Mouse (Mus musculus): ENCODE results near the gene Fstl1.
A peak's percentile ranks its signal among the peaks of the same experiment; 100 is the strongest.

Gene Fstl1

GRCm38 (mm10) chr16:37824778-37825505, 48.3 kb downstream of the Fstl1 start:
- DNase-seq: no peak

GRCm38 (mm10) chr16:37826286-37826685, 49.6 kb downstream of the Fstl1 start:
- no peak for DNase-seq

- DNase-seq: no peak
These were observed 54.4 kb downstream of the Fstl1 start for GRCm38 (mm10) chr16:37831041-37831440.

- no peak for DNase-seq
These were observed 60.9 kb downstream of the Fstl1 start for GRCm38 (mm10) chr16:37837571-37837970.

- no peak for DNase-seq
These were observed 65.8 kb downstream of the Fstl1 start for GRCm38 (mm10) chr16:37842439-37842838.

GRCm38 (mm10) chr16:37843740-37844139, 67.1 kb downstream of the Fstl1 start:
- no peak for DNase-seq

GRCm38 (mm10) chr16:37845202-37845925, 68.7 kb downstream of the Fstl1 start:
- DNase-seq: no peak

GRCm38 (mm10) chr16:37847081-37847480, 70.4 kb downstream of the Fstl1 start:
- DNase-seq: no peak

- peak; percentile 62 to 80 for DNase-seq
These were observed 74.7 kb downstream of the Fstl1 start for GRCm38 (mm10) chr16:37851366-37851765.

- DNase-seq: peak in 1 of 2 experiments; percentile 34
These were observed 76.6 kb downstream of the Fstl1 start for GRCm38 (mm10) chr16:37853279-37853678.

- DNase-seq: no peak
These were observed 77.4 kb downstream of the Fstl1 start for GRCm38 (mm10) chr16:37854054-37854453.

- no peak for DNase-seq
These were observed 77.9 kb downstream of the Fstl1 start for GRCm38 (mm10) chr16:37854593-37854992.

GRCm38 (mm10) chr16:37855583-37855982, 78.9 kb downstream of the Fstl1 start:
- no peak for DNase-seq

GRCm38 (mm10) chr16:37856327-37856726, 79.7 kb downstream of the Fstl1 start:
- DNase-seq: no peak

GRCm38 (mm10) chr16:37857495-37857894, 80.8 kb downstream of the Fstl1 start:
- DNase-seq: no peak

GRCm38 (mm10) chr16:37860213-37860612, 83.5 kb downstream of the Fstl1 start:
- no peak for DNase-seq

GRCm38 (mm10) chr16:37861029-37861428, 84.4 kb downstream of the Fstl1 start, which contains the start of gene Gm36028:
Gene Gm36028 (minus strand): TSS chr16:37861146.
- DNase-seq: no peak

GRCm38 (mm10) chr16:37863876-37864275, 87.2 kb downstream of the Fstl1 start:
- no peak for DNase-seq

GRCm38 (mm10) chr16:37865841-37866240, 89.2 kb downstream of the Fstl1 start:
- DNase-seq: no peak

- DNase-seq: peak; percentile 87 to 93
These were observed 91.3 kb downstream of the Fstl1 start, which contains the start of gene Lrrc58 for GRCm38 (mm10) chr16:37867791-37868505. Gene Lrrc58 (plus strand): TSS chr16:37868389.

- peak in 1 of 2 experiments; percentile 28 for DNase-seq
These were observed 92.1 kb downstream of the Fstl1 start for GRCm38 (mm10) chr16:37868506-37869469.
